Mouse (Mus musculus) CH12.LX (cell line): ENCODE results near the gene Napsa.

Experiments
- BHLHE40 ChIP-seq: IDR thresholded peaks from 2 replicates; pipeline ENCODE4 v1.6.1; 2011; ENCODE audit warnings: mild to moderate bottlenecking, low read depth, low read length, improper control_type of control experiment
- CTCF ChIP-seq, 2 experiments: IDR thresholded peaks in 1 of 2; conservative IDR thresholded peaks in 1 of 2; 2 replicates each; pipeline ENCODE4 v1.5.1; 2011 to 2012; ENCODE audit warnings: low read depth in 2 of 2, low read length in 2 of 2, improper control_type of control experiment in 1 of 2, inconsistent platforms in 1 of 2, mild to moderate bottlenecking in 1 of 2, moderate library complexity in 1 of 2
- RCOR1 ChIP-seq: conservative IDR thresholded peaks from 2 replicates; pipeline ENCODE4 v1.6.1; 2012; ENCODE audit warnings: low read depth, mild to moderate bottlenecking, inconsistent platforms, low read length, improper control_type of control experiment

DNA sequence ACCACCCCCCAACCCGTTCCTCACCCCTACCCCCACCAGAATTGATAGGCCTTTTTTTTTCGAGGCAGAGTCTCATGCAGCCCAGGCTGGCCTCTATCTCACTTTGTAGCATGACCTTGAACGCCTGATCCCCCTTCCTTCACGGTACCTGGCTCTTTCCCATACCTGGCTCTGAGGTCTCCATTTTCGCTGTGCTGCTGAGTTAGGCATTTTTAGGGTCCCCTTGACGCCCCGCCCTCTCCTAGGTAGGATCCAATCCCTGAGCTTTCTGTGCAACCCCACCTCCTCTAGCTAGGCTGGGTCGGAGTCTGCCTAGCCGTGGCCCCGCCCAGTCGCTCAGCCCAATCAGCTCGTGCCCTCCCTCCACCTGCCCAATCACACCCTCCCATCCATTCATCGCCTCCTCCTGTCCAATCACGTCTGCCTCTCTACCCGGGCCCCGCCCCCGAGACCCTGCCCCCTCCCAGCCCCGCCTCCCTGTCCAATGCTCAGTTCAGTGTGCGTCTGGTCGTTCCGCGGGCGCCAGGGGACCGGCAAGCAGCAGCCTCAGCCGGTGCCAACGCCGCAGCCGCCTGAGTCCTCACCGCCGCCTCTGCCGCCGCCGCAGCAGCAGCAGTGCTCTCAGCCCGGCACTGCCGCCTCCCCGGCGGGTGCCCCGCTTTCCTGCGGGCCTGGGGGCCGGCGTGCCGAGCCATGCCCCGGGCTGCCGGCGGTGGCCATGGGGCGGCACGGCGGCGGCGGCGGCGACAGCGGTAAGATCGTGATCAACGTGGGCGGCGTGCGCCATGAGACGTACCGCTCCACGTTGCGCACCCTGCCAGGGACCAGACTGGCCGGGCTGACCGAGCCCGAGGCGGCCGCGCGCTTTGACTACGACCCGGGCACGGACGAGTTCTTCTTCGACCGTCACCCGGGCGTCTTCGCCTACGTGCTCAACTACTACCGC is 18.5 kb downstream of the Napsa start, which contains the start of gene Kcnc3:
- TF ChIP-seq BHLHE40 (no peak), CTCF (conservative IDR thresholded peaks at IDR 0.05 in 1 of 2, IDR thresholded peaks at IDR 0.05 in 1 of 2; ENCODE audit: low read depth in 2 of 2, low read length in 2 of 2) (no peak), RCOR1 (no peak)
